Mouse (Mus musculus): ENCODE data around the gene Tspan9.

DNA sequence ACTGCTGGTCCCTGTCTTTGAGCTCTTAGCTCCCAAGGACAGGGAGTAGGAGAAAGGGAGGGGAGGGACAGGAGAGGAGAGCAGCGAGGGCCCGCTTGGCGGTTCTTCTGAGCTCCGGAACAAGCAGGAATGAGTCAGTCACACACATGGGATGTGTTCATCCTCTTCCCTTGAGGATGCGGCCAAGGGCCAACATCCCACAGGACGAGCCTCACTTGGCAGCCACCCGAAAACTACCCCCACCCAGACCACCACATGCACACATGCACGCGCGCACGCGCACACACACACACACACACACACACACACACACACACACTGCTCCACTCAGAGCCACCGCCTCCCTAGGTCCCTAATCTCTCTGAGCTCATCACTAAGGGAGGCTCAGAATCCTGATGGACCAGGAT lies 132.3 kb downstream of the Tspan9 start:
- no peak for TF ChIP-seq POLR2A (IDR thresholded peaks at IDR 0.05; ENCODE audit: extremely low read depth, insufficient read depth, low read length)
- TF ChIP-seq CTCF (IDR thresholded peaks at IDR 0.05; ENCODE audit: low read depth, low read length) = no peak
